Mouse (Mus musculus) hindbrain, embryonic 12.5 days (tissue): Measurements from ENCODE around the gene Prss35. TPM values are rescaled to one million over a fixed set of nuclear protein-coding genes. Genes with fewer than 3 reads are reported as not detected.

Source experiments
- ATAC-seq: fragments of 200-750 bp; cut with Nextera tagmentation; 2 replicates; pipeline ENCODE4 v1.8.0; 2017; ENCODE audit warnings: moderate TSS enrichment; ENCODE audit not compliant: low FRiP score
- H3K27ac ChIP-seq: fragments of 300-500 bp; sonication (generic); 2 replicates; pipeline ENCODE4 v1.5.1; 2016; ENCODE audit warnings: mild to moderate bottlenecking
- H3K27me3 ChIP-seq: fragments of 300-500 bp; sonication (generic); 2 replicates; pipeline ENCODE4 v1.6.1; 2016; ENCODE audit warnings: mild to moderate bottlenecking
- H3K36me3 ChIP-seq: fragments of 300-500 bp; sonication (generic); 2 replicates; pipeline ENCODE4 v1.6.1; 2016; ENCODE audit warnings: mild to moderate bottlenecking
- H3K4me1 ChIP-seq: fragments of 300-500 bp; sonication (generic); 2 replicates; pipeline ENCODE4 v1.6.1; 2016
- H3K4me2 ChIP-seq: fragments of 300-500 bp; sonication (generic); replicated peaks from 2 replicates; pipeline ENCODE4 v1.6.1; 2016; ENCODE audit warnings: mild to moderate bottlenecking
- H3K4me3 ChIP-seq: fragments of 300-500 bp; sonication (generic); 2 replicates; pipeline ENCODE4 v1.5.1; 2016; ENCODE audit warnings: mild to moderate bottlenecking
- H3K9ac ChIP-seq: fragments of 300-500 bp; sonication (generic); 2 replicates; pipeline ENCODE4 v1.6.1; 2016; ENCODE audit warnings: mild to moderate bottlenecking, moderate library complexity
- H3K9me3 ChIP-seq: fragments of 300-500 bp; sonication (generic); replicated peaks from 2 replicates; pipeline ENCODE4 v1.6.1; 2016; ENCODE audit warnings: mild to moderate bottlenecking
- WGBS: fragments of 180-500 bp; shearing (Covaris S2); methylation state at CpG from one replicate; pipeline ENCODE4 v1.1.7; 2016; 5-methylcytosine and 5-hydroxymethylcytosine counted together
- polyA plus RNA-seq: library from polyadenylated mRNA; unstranded; fragments of >200 nt; fragmentation: Nextera tagmentation; extraction: Ambion mirVana; gene quantifications from 2 replicates; pipeline ENCODE4 v1.2.1, GENCODE M21; 2016

Prss35 gene
- polyA plus RNA-seq, 1 experiment from 2014 or later: 5.6 TPM

DNA sequence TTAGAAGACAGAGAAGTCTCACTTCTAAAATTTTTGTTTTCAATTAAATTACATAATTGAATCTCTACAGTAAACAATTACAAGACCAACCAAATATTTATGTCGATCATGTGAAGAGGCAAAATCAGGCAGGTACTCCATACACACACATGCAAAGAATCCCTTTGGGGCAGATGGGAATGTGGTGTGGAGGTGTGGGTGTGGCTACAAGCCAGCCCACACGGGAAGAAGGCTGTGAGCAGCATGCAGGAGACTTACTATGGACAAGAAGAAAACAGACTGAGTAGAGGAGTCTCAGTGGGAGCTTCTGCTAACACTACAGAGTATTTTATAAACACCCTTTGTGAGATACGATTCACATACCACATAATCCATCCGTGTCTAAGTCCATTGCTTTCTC is 34.8 kb downstream of the Prss35 start:
- WGBS: 71% methylated on average over 4 of the region's 4 CpGs

DNA sequence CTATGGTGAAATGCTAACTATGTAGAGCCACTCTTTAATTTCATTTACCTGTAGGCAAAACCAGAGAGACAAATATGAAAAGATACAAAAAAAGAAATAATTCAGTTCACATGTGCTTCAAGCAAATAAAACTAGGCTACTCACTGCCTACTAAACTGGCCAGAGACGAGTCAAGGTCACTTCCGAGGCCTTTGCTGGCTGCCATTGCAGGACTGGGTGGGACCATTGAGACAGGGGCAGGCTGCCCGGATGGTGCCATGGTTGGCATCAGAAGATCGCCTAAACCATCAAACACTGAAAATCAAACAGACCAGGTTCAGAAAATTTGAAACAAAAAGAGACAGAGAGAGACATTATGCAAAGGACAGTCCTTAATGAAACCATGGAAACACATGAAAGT is 38.0 kb downstream of the Prss35 start:
- Histone ChIP-seq H3K9ac (no peak overlapping the region), H3K4me1 (no peaks in the 10 kb centered on the region), H3K27me3 (no peaks in the 10 kb centered on the region), H3K4me2 (no peak overlapping the region), H3K4me3 (no peak overlapping the region), H3K36me3 (0 out of 2 replicates have a peak, but pooled peaks cover 7% of the 10 kb centered on the region), H3K27ac (no peak overlapping the region), H3K9me3 (no peaks in the 10 kb centered on the region)
- 87% methylated on average over 4 of the region's 4 CpGs for WGBS
- ATAC-seq: no peak

More for the DNA sequence above, 34.8 kb downstream of the Prss35 start:
- H3K27ac ChIP-seq: no peak overlapping the region
- no peaks in the 10 kb centered on the region for H3K4me1 ChIP-seq
- no peaks in the 10 kb centered on the region for H3K27me3 ChIP-seq
- H3K36me3 ChIP-seq: 0 out of 2 replicates have a peak, but pooled peaks cover 20% of the 10 kb centered on the region
- no peak for ATAC-seq
- no peak overlapping the region for H3K9ac ChIP-seq
- H3K4me3 ChIP-seq: no peak overlapping the region
- no peak overlapping the region for H3K4me2 ChIP-seq
- H3K9me3 ChIP-seq: no peaks in the 10 kb centered on the region

DNA sequence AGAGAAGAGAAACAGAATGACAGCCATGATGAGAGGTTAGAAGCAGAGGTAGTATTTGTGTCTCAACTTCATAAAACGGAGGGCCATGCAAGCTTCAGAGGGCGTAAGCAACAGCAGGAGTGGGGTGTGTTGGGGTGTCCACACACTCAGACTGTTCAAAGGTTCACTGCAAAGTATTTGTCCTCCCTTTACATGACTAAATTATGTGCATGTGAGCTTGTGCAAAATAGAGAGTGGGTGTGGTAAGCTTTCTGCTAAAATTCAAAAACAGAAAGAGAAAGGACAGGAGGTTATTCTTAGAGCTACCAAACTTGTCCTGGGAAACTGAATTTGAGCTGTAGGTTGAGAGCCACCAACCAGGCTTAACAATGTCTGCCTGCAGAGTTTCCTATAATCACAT is 39.4 kb downstream of the Prss35 start:
- WGBS: 89% methylated on average over 2 of the region's 2 CpGs
- no peaks in the 10 kb centered on the region for H3K9me3 ChIP-seq

DNA sequence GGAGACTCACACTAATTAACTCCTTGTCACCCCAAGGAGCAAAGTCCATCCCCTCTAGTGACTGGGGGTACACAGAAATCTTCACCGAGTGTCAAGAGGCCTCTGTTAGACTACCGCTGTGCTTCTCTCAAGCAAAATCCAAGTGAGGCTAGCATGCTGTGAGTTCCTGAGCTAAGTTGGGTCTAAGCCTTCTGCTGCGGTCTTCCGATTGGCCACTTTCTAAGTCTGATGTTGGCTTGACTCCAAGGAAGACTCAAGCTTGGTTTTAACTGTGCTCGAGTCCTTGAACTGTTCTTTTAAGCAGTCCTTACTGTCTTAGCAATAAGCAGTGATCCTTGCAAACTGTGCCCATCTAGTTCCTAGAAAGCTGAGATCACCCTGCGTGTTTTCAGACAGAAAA is 45.7 kb downstream of the Prss35 start:
- no peak for ATAC-seq
- H3K27me3 ChIP-seq: no peaks in the 10 kb centered on the region
- peaks cover 8% of the 10 kb centered on the region; the same call in 1 of the 2 replicates for H3K36me3 ChIP-seq
- H3K4me2 ChIP-seq: no peak overlapping the region
- no peaks in the 10 kb centered on the region for H3K4me1 ChIP-seq
- H3K9ac ChIP-seq: no peak overlapping the region
- H3K4me3 ChIP-seq: no peak overlapping the region
- no peak overlapping the region for H3K27ac ChIP-seq
- no peaks in the 10 kb centered on the region for H3K9me3 ChIP-seq
- 81% methylated on average over 6 of the region's 6 CpGs for WGBS

More for the DNA sequence above, 39.4 kb downstream of the Prss35 start:
- H3K27ac ChIP-seq: no peak overlapping the region
- no peaks in the 10 kb centered on the region for H3K4me1 ChIP-seq
- H3K4me2 ChIP-seq: no peak overlapping the region
- no peak overlapping the region for H3K9ac ChIP-seq
- H3K4me3 ChIP-seq: no peak overlapping the region
- ATAC-seq: no peak
- no peaks in the 10 kb centered on the region for H3K27me3 ChIP-seq
- 0 out of 2 replicates have a peak, but pooled peaks cover 7% of the 10 kb centered on the region for H3K36me3 ChIP-seq

DNA sequence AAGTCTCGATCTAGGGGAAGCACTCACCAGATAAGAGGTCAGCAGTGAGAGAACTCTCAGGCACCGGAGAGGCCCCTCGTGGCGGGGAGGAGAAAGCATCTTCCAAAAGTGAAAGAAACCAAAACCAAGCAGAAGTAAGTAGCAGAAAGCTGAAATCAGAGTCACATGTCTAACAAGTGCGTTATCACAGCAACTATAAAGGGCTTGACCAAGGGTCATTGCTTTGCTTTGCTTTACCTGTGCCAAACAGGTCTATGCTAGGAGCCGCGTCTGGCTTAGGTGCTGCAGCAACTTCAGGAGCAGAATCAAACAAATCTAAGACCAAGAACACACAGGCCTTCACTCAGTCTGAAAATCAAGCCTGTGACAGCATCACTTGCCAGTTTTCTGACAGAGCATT is 48.5 kb downstream of the Prss35 start:
- no peak for ATAC-seq
- no peak overlapping the region for H3K27ac ChIP-seq
- no peak overlapping the region for H3K4me2 ChIP-seq
- WGBS: 87% methylated on average over 7 of the region's 7 CpGs
- H3K36me3 ChIP-seq: peaks cover 8% of the 10 kb centered on the region; the same call in 1 of the 2 replicates
- no peaks in the 10 kb centered on the region for H3K27me3 ChIP-seq
- no peaks in the 10 kb centered on the region for H3K9me3 ChIP-seq
- H3K4me1 ChIP-seq: no peaks in the 10 kb centered on the region
- H3K9ac ChIP-seq: no peak overlapping the region
- H3K4me3 ChIP-seq: no peak overlapping the region

DNA sequence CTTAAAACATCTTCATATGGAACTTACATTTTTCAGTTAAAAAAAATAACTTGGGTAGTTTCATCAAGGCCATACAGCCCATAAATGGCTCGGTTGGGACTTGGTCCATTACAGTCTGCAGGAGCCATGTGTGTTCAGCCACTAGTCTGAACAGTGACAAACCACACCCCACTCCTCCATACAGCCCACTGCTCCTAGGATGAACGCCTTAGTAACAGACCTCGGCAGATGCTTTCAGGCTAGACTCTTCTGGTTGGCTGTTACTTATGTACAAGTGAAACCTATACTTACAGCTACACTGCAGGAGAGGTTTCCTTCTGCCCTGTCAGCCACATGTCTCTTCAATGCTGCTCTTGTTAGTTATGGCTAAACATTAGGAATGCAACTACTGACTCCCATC is 51.8 kb downstream of the Prss35 start:
- H3K4me2 ChIP-seq: no peak overlapping the region
- H3K27me3 ChIP-seq: no peaks in the 10 kb centered on the region
- no peaks in the 10 kb centered on the region for H3K4me1 ChIP-seq
- no peaks in the 10 kb centered on the region for H3K9me3 ChIP-seq
- H3K27ac ChIP-seq: no peak overlapping the region
- H3K9ac ChIP-seq: no peak overlapping the region
- ATAC-seq: no peak
- peaks cover 17% of the 10 kb centered on the region; the same call in 1 of the 2 replicates for H3K36me3 ChIP-seq
- 69% methylated on average over 3 of the region's 3 CpGs for WGBS
- H3K4me3 ChIP-seq: no peak overlapping the region

DNA sequence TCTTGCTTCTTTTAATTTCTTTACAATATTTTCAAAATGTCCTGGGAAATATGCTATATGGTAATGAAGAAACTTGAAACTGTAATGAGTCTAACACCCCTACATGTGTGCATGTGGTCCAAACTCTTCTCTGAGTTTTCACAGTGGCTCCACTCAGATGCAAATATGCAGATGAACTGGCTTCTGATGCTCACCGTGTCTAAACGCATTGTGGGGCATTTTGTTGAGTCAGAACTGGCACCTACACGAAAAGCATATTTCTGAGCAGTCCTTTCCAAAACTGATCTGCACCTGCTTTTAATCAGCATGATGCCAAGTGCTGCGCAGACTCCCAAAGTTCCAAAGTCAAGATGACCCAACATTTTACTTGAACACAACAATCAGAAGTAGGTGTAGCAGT is 54.1 kb downstream of the Prss35 start:
- Histone ChIP-seq H3K4me2 (no peak overlapping the region), H3K27me3 (no peaks in the 10 kb centered on the region), H3K4me1 (no peaks in the 10 kb centered on the region), H3K9me3 (no peaks in the 10 kb centered on the region), H3K9ac (no peak overlapping the region), H3K27ac (no peak overlapping the region), H3K4me3 (no peak overlapping the region), H3K36me3 (peaks cover 15% of the 10 kb centered on the region; the same call in 1 of the 2 replicates)
- no peak for ATAC-seq
- 85% methylated on average over 4 of the region's 4 CpGs for WGBS

DNA sequence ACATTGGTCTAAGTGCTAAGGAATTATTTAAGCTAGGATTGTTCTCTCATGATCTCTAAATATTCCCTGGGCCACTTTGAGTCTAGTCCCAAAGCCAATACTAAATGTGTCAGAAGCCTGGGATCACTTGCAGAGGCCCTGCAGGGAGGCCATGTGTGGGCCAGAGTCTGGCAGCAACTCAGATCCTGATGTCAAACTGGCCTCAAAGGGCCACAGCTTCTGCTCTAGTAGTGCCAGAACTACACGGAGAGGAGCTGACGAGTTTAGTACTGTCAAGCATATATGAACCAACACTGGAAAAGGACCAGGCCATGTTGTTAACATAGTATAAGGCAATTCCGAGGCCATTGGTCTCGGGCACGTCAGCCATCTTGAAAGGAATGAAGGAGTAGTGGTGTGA is 54.7 kb downstream of the Prss35 start:
- Histone ChIP-seq H3K4me3 (no peak overlapping the region), H3K36me3 (peaks cover 15% of the 10 kb centered on the region; the same call in 1 of the 2 replicates), H3K4me2 (no peak overlapping the region), H3K9me3 (no peaks in the 10 kb centered on the region), H3K9ac (no peak overlapping the region), H3K4me1 (no peaks in the 10 kb centered on the region), H3K27ac (no peak overlapping the region), H3K27me3 (no peaks in the 10 kb centered on the region)
- no peak for ATAC-seq
- WGBS: 88% methylated on average over 5 of the region's 5 CpGs

DNA sequence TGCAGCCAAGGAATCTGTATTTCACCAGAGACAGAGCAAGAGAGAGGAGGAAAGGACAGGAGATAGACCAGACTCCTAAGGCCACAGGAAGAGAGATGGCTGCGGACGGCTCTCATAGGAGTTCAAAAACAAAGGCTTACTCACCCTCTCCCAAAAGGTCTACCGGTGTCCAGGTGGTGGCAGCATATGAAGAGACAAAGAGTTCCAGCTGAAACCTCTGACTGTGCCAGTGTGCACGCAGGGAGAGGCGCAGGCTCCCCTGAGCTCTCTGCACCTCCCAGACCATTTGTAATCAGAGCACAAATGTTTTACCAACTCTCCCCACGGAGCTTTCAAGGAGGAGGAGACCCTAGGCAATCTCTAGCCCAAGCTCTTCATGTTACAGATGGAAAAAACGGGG is 55.2 kb downstream of the Prss35 start:
- Histone ChIP-seq H3K9ac (no peak overlapping the region), H3K4me2 (no peak overlapping the region), H3K4me3 (no peak overlapping the region), H3K27ac (no peak overlapping the region), H3K36me3 (peaks cover 15% of the 10 kb centered on the region; the same call in 1 of the 2 replicates), H3K27me3 (no peaks in the 10 kb centered on the region), H3K9me3 (no peaks in the 10 kb centered on the region), H3K4me1 (no peaks in the 10 kb centered on the region)
- ATAC-seq: no peak
- 46% methylated on average over 7 of the region's 7 CpGs for WGBS

DNA sequence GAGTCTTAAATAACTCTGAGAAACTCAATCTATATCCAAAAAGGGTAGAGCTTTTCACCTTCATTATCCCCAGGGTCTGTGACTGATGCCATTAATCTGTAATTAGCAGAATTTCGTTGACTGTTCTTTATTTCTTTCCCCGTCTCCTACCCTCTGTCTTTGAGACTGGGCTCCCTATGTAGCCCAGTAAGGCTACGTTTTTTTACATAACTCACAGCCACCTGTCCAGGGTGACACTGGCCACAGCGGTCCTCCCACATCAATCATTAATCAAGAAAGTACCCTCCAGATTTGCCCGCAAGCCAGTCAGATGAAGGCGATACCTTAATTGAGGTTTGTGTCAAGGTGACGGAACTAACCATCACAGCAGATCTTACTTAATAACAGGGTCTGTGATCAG is 55.6 kb downstream of the Prss35 start:
- no peaks in the 10 kb centered on the region for H3K9me3 ChIP-seq
- H3K9ac ChIP-seq: no peak overlapping the region
- peaks cover 15% of the 10 kb centered on the region; the same call in 1 of the 2 replicates for H3K36me3 ChIP-seq
- WGBS: 79% methylated on average over 7 of the region's 7 CpGs
- no peaks in the 10 kb centered on the region for H3K27me3 ChIP-seq
- no peak overlapping the region for H3K4me2 ChIP-seq
- no peak for ATAC-seq
- no peaks in the 10 kb centered on the region for H3K4me1 ChIP-seq
- no peak overlapping the region for H3K27ac ChIP-seq
- H3K4me3 ChIP-seq: no peak overlapping the region

DNA sequence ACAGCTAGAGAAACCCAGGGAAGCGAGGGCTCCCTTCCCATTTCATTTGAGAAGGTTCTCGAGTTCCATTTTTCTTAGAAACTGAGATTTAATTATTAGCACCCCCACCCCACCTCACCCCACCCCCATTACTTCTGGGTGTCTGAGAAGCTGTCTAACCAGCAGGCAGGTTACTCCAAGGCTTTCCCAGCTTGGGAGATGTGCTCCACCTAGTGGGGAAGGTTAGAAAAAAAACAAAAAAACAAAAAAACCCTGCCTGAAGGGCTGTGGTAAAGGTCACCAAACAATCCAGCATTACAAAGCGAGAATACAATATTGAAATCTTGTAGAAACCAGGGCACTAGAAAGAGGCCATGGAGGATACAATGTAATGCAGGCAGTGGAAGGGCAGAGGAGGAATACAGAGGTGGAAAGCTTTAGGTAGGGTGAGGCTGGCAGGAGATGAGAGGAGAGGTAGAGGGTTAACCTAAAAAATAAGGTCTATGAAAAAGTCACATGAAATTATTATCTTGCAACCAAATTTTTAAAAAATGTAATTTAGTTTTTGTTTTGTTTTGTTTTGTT is 57.2 kb downstream of the Prss35 start:
- no peak for ATAC-seq

More for the DNA sequence above, 57.2 kb downstream of the Prss35 start:
- Histone ChIP-seq H3K4me3 (no peak overlapping the region), H3K9ac (no peak overlapping the region), H3K27ac (no peak overlapping the region), H3K4me1 (no peaks in the 10 kb centered on the region), H3K4me2 (no peak overlapping the region), H3K27me3 (no peaks in the 10 kb centered on the region), H3K36me3 (peaks cover 17% of the 10 kb centered on the region; the same call in 1 of the 2 replicates), H3K9me3 (no peaks in the 10 kb centered on the region)
- WGBS: 27% methylated on average over 3 of the region's 3 CpGs
